In genomic region chr12:110438367-110438973, GRCm38 (mm10) we compare ENCODE assay signal across 11 mouse cellular contexts. TPM values are rescaled to one million over a fixed set of nuclear protein-coding genes. Genes with fewer than 3 reads are reported as not detected.
DNase-seq lines count a peak whose midpoint lies in the region; ATAC-seq and TF ChIP-seq lines count a peak whose summit lies in the region.
"Had no signal": no experiment of that assay in that cellular context is flagged by ENCODE, and none has a peak within 500 bp of the region (broad histone marks: within the 10 kb centered on the region; RNA-seq: fewer than 3 reads in every experiment).

No protein-coding gene starts in this region.

- H3K79me2 ChIP-seq in liver, adult 2 months (ENCODE audit: control insufficient read depth, insufficient read depth, low read length) = no peaks in the 10 kb centered on the region

- 68% methylated on average over 5 of the region's 5 CpGs for WGBS in liver, adult 2 months
- 33% methylated on average over 5 of the region's 5 CpGs for WGBS in liver, embryonic 12.5 days (ENCODE audit: insufficient replicate concordance)

- TF ChIP-seq CTCF in liver, adult 2 months (IDR thresholded peaks at IDR 0.05; ENCODE audit: low read depth, low read length) = peak; percentile 24; the same call in 1 of the 2 replicates
- peak; percentile 41 for TF ChIP-seq CTCF in E14TG2a.4 (conservative IDR thresholded peaks at IDR 0.05; ENCODE audit: low read length)

- TF ChIP-seq POLR2A in liver, adult 2 months (IDR thresholded peaks at IDR 0.05; ENCODE audit: extremely low read depth, insufficient read depth, low read length) = no peak

- no peak overlapping the region for H3K9ac ChIP-seq in liver, adult 2 months (ENCODE audit: low read depth, low read length)
- H3K9ac ChIP-seq in liver, embryonic 12.5 days = no peak overlapping the region
- H3K9ac ChIP-seq: hindbrain, embryonic 13.5 days had no signal

- no peak overlapping the region for H3K4me3 ChIP-seq in liver, adult 2 months (ENCODE audit: insufficient read depth, low read depth, low read length)
- H3K4me3 ChIP-seq in liver, embryonic 12.5 days = no peak overlapping the region
- H3K4me3 ChIP-seq in E14TG2a.4 (replicated peaks; ENCODE audit: low read length) = no peak overlapping the region
- H3K4me3 ChIP-seq: hindbrain, embryonic 13.5 days had no signal

- no peak overlapping the region for H3K27ac ChIP-seq in liver, adult 2 months (replicated peaks; ENCODE audit: insufficient read depth, low read depth, low read length)
- H3K27ac ChIP-seq in liver, embryonic 12.5 days = no peak overlapping the region
- H3K27ac ChIP-seq: hindbrain, embryonic 13.5 days had no signal

- no peak overlapping the region for H3K4me2 ChIP-seq in liver, embryonic 12.5 days
- H3K4me2 ChIP-seq: hindbrain, embryonic 13.5 days had no signal

- H3K4me1 ChIP-seq in liver, adult 2 months (ENCODE audit: control insufficient read depth, insufficient read depth, low read length) = peaks cover 3% of the 10 kb centered on the region; the same call in 1 of the 2 replicates
- H3K4me1 ChIP-seq in liver, embryonic 12.5 days = no peaks in the 10 kb centered on the region
- peaks cover 9% of the 10 kb centered on the region for H3K4me1 ChIP-seq in E14TG2a.4 (replicated peaks; ENCODE audit: low read depth, low read length)

- H3K27me3 ChIP-seq in liver, adult 2 months (ENCODE audit: control insufficient read depth, insufficient read depth, low read length) = no peaks in the 10 kb centered on the region
- H3K27me3 ChIP-seq in liver, embryonic 12.5 days (replicated peaks) = peaks cover 21% of the 10 kb centered on the region; the same call in 1 of the 2 replicates
- peaks cover 30% of the 10 kb centered on the region for H3K27me3 ChIP-seq in E14TG2a.4 (ENCODE audit: insufficient read depth, low read length)

- no peak for ATAC-seq in liver, embryonic 12.5 days
- peak; percentile 66 for ATAC-seq in common myeloid progenitor, adult 5-6 weeks (replicated peaks; ENCODE audit: low read depth, poor library complexity, severe bottlenecking)
- peak; percentile 39; the same call in 1 of the 2 replicates for ATAC-seq in neutrophil, adult 5-6 weeks (ENCODE audit: extremely low read depth, insufficient number of reproducible peaks, low FRiP score, poor library complexity, severe bottlenecking)
- ATAC-seq: activated CD4-positive, CD25-positive, alpha-beta regulatory T cell, adult 4 months had no signal

- H3K9me3 ChIP-seq in liver, embryonic 12.5 days (replicated peaks) = peaks cover 3% of the 10 kb centered on the region; the same call in 1 of the 2 replicates
- H3K9me3 ChIP-seq in E14TG2a.4 (ENCODE audit: low read length) = peaks cover 15% of the 10 kb centered on the region

- no peaks in the 10 kb centered on the region for H3K36me3 ChIP-seq in liver, adult 2 months (ENCODE audit: control insufficient read depth, insufficient read depth, low read length)
- H3K36me3 ChIP-seq in liver, embryonic 12.5 days = no peaks in the 10 kb centered on the region
- H3K36me3 ChIP-seq in E14TG2a.4 (ENCODE audit: insufficient read depth, low read length) = no peaks in the 10 kb centered on the region
- H3K36me3 ChIP-seq: hindbrain, embryonic 13.5 days had no signal

- no peak for DNase-seq in liver, adult 2 months (ENCODE audit: extremely low read depth, low read depth, low spot score)
- no peak for DNase-seq in right cerebral cortex, postnatal 4 days
- no peak for DNase-seq in spleen, adult 12 weeks (ENCODE audit: low spot score)
- DNase-seq in kidney, postnatal 10 days = no peak
- DNase-seq: lung, postnatal 14 days had no signal

RNA-seq across cellular contexts. Expression of gene Ppp2r5c, which starts 8.4 kb away (rescaled TPM):
- 28.3 and 29.4 TPM in 2 replicates for total RNA-seq in liver, adult 2 months (2014; rRNA removed)
- 12.5 and 15.2 TPM in 2 replicates for polyA plus RNA-seq in liver, adult 2 months (2012; rRNA removed)
- 103 and 105 TPM in 2 replicates for polyA plus RNA-seq in liver, embryonic 12.5 days (2016; fragmentation: Nextera tagmentation; extraction: Ambion mirVana)
- total RNA-seq in common myeloid progenitor, adult 5-6 weeks (2017) = 222 and 243 TPM in 2 replicates
- total RNA-seq in neutrophil, adult 5-6 weeks (2017) = 223 and 243 TPM in 2 replicates
